Mouse (Mus musculus) spleen, adult 2 months (tissue): ENCODE data around the gene Smug1.

Experiments
- CTCF ChIP-seq: fragments of 200-500 bp; IDR thresholded peaks from 2 replicates; pipeline ENCODE4 v1.5.1; 2011; ENCODE audit warnings: mild to moderate bottlenecking, inconsistent platforms; ENCODE audit not compliant: insufficient read depth, insufficient read length, insufficient replicate concordance; ENCODE audit errors: extremely low read depth
- POLR2A ChIP-seq: fragments of 200-500 bp; IDR thresholded peaks from 2 replicates; pipeline ENCODE4 v1.6.1; 2011; ENCODE audit warnings: low read depth, low read length, inconsistent platforms

GRCm38 (mm10) chr15:103169612-103170315 lies 2.9 kb upstream of the Smug1 start:
- TF ChIP-seq CTCF (no peak), POLR2A (no peak)
